Comparison of ENCODE assay signal across 12 mouse cellular contexts in genomic region chr7:97491157-97491556, GRCm38 (mm10).
"Had no signal": no experiment of that assay in that cellular context is flagged by ENCODE, and none has a peak within 500 bp of the region (broad histone marks: within the 10 kb centered on the region; RNA-seq: fewer than 3 reads in every experiment).

No protein-coding gene starts in this region.

- H3K27ac ChIP-seq: limb, embryonic 15.5 days; liver, embryonic 13.5 days; midbrain, embryonic 13.5 days; stomach, embryonic 15.5 days had no signal

- H3K4me1 ChIP-seq: limb, embryonic 15.5 days; liver, embryonic 13.5 days; midbrain, embryonic 13.5 days; stomach, embryonic 15.5 days had no signal

- ATAC-seq: liver, postnatal 0 days; lung, postnatal 0 days; midbrain, embryonic 13.5 days had no signal

- H3K9me3 ChIP-seq: limb, embryonic 15.5 days; liver, embryonic 13.5 days; midbrain, embryonic 13.5 days; stomach, embryonic 15.5 days had no signal

- H3K9ac ChIP-seq: limb, embryonic 15.5 days; liver, embryonic 13.5 days; liver, postnatal 0 days; midbrain, embryonic 13.5 days; stomach, embryonic 15.5 days had no signal

- DNase-seq: kidney, postnatal 10 days; kidney, postnatal 4 days; liver, embryonic 13.5 days; liver, postnatal 0 days; lung, postnatal 36 days; right cerebral cortex, postnatal 14 days; thymus, adult 2 months; thymus, postnatal 25 days had no signal

- H3K4me3 ChIP-seq: limb, embryonic 15.5 days; liver, embryonic 13.5 days; midbrain, embryonic 13.5 days; stomach, embryonic 15.5 days had no signal

- H3K4me2 ChIP-seq: limb, embryonic 15.5 days; liver, embryonic 13.5 days; midbrain, embryonic 13.5 days; stomach, embryonic 15.5 days had no signal

- H3K27me3 ChIP-seq: limb, embryonic 15.5 days; liver, embryonic 13.5 days; midbrain, embryonic 13.5 days; stomach, embryonic 15.5 days had no signal
